Mouse (Mus musculus) limb, embryonic 15.5 days (tissue): Measurements from ENCODE around the gene Mphosph9. TPM values are rescaled to one million over a fixed set of nuclear protein-coding genes. Genes with fewer than 3 reads are reported as not detected.

Experiments used
- ATAC-seq: fragments of 200-750 bp; cut with Nextera tagmentation; 2 replicates; pipeline ENCODE4 v1.8.0; 2017; ENCODE audit warnings: low read depth, moderate TSS enrichment; ENCODE audit not compliant: insufficient number of reproducible peaks, low FRiP score, low TSS enrichment
- H3K27ac ChIP-seq: fragments of 300-500 bp; sonication (generic); 2 replicates; pipeline ENCODE4 v1.5.1; 2015; ENCODE audit warnings: moderate library complexity, mild to moderate bottlenecking, inconsistent platforms
- H3K27me3 ChIP-seq: fragments of 300-500 bp; sonication (generic); 2 replicates; pipeline ENCODE4 v1.6.1; 2015; ENCODE audit warnings: inconsistent platforms
- H3K36me3 ChIP-seq: fragments of 300-500 bp; sonication (generic); 2 replicates; pipeline ENCODE4 v1.6.1; 2015; ENCODE audit warnings: inconsistent platforms
- H3K4me1 ChIP-seq: fragments of 300-500 bp; sonication (generic); 2 replicates; pipeline ENCODE4 v1.6.1; 2015; ENCODE audit warnings: inconsistent platforms
- H3K4me2 ChIP-seq: fragments of 300-500 bp; sonication (generic); 2 replicates; pipeline ENCODE4 v1.6.1; 2015; ENCODE audit warnings: mild to moderate bottlenecking, inconsistent platforms
- H3K4me3 ChIP-seq: fragments of 300-500 bp; sonication (generic); 2 replicates; pipeline ENCODE4 v1.5.1; 2015; ENCODE audit warnings: mild to moderate bottlenecking, inconsistent platforms
- H3K9ac ChIP-seq: fragments of 300-500 bp; sonication (generic); 2 replicates; pipeline ENCODE4 v1.6.1; 2015; ENCODE audit warnings: inconsistent platforms
- H3K9me3 ChIP-seq: fragments of 300-500 bp; sonication (generic); 2 replicates; pipeline ENCODE4 v1.6.1; 2016; ENCODE audit warnings: inconsistent platforms
- WGBS: fragments of 180-500 bp; shearing (Covaris S2); methylation state at CpG from one replicate; pipeline ENCODE4 v1.1.7; 2015; 5-methylcytosine and 5-hydroxymethylcytosine counted together
- polyA plus RNA-seq: library from polyadenylated mRNA; unstranded; fragments of >200 nt; fragmentation: Nextera tagmentation; extraction: Ambion mirVana; gene quantifications from 2 replicates; pipeline ENCODE4 v1.2.1, GENCODE M21; 2015

Gene Mphosph9
- polyA plus RNA-seq, 1 experiment from 2014 or later, result 8.2 TPM

DNA sequence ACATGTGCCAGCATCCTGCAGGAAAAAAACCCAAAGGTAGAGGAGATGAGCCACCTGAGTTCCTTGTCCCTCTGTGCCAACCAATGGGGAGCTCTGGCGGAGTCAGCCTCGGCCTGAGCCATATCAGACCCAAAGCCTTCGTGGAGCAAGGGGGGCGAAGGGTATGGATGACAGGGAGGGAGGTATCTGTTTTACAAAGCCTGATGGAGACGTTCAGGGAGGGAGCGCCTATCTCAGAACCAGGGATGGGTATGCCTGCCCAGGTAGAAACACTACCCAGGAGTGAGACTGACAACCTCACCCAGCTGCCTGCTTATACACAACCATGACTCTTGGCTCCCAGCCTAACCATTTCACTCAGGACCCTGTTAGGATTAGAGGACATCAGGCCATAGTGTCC is 111.4 kb downstream of the Mphosph9 start:
- Histone ChIP-seq H3K27ac (no peak overlapping the region), H3K9ac (no peak overlapping the region), H3K9me3 (no peaks in the 10 kb centered on the region), H3K27me3 (no peaks in the 10 kb centered on the region), H3K4me2 (no peak overlapping the region), H3K4me1 (peaks cover 37% of the 10 kb centered on the region), H3K36me3 (0 out of 2 replicates have a peak, but pooled peaks cover 10% of the 10 kb centered on the region), H3K4me3 (no peak overlapping the region)
- ATAC-seq, result no peak
- 86% methylated on average over 6 of the region's 6 CpGs for WGBS

- no peak overlapping the region for H3K4me2 ChIP-seq
- peaks cover 29% of the 10 kb centered on the region for H3K4me1 ChIP-seq
- 0 out of 2 replicates have a peak overlapping the region, but pooled peaks have one; percentile 13 for H3K27ac ChIP-seq
- H3K9ac ChIP-seq, result no peak overlapping the region
- no peaks in the 10 kb centered on the region for H3K27me3 ChIP-seq
- WGBS, result 84% methylated on average over 10 of the region's 10 CpGs
- no peak overlapping the region for H3K4me3 ChIP-seq
- no peak for ATAC-seq
- H3K36me3 ChIP-seq, result 0 out of 2 replicates have a peak, but pooled peaks cover 10% of the 10 kb centered on the region
- H3K9me3 ChIP-seq, result no peaks in the 10 kb centered on the region
These were observed 112.1 kb downstream of the Mphosph9 start for GRCm38 (mm10) chr5:124215647-124216046.

DNA sequence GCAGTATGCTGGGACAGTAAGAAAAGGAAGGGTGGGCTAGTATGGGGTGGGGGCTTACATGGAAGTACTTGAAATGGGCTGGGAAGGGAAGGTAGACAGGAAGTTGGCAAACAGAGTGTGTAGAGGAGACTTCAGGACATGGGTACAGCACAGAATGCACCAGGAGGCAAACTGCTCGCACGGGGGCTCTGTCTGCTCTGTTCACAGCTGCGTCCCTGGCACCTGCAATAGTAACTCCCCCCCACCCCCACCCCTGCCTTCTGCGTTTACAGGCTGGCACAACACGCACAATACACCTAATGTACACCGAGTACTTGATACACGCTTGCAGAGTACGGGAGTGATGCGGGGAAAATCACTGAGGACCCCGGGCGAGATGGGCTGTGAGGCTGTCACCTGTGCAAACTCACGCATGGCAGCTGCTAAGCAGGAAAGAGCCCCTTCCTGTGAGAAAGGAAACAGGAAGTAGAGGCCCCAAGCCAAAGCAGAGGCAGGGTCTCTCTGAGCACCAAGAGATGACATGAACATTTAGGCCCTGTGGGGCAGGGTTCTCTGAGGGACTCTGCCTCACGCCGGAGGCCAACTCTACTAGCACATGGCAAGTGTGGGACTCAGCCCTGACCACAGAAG is 113.1 kb downstream of the Mphosph9 start:
- Histone ChIP-seq H3K9ac (no peak overlapping the region), H3K4me2 (no peak overlapping the region), H3K4me3 (no peak overlapping the region), H3K4me1 (peaks cover 29% of the 10 kb centered on the region), H3K27ac (peak overlapping the region; percentile 54; the same call in 1 of the 2 replicates), H3K27me3 (no peaks in the 10 kb centered on the region), H3K36me3 (0 out of 2 replicates have a peak, but pooled peaks cover 11% of the 10 kb centered on the region), H3K9me3 (no peaks in the 10 kb centered on the region)
- 80% methylated on average over 14 of the region's 14 CpGs for WGBS
- ATAC-seq, result no peak

DNA sequence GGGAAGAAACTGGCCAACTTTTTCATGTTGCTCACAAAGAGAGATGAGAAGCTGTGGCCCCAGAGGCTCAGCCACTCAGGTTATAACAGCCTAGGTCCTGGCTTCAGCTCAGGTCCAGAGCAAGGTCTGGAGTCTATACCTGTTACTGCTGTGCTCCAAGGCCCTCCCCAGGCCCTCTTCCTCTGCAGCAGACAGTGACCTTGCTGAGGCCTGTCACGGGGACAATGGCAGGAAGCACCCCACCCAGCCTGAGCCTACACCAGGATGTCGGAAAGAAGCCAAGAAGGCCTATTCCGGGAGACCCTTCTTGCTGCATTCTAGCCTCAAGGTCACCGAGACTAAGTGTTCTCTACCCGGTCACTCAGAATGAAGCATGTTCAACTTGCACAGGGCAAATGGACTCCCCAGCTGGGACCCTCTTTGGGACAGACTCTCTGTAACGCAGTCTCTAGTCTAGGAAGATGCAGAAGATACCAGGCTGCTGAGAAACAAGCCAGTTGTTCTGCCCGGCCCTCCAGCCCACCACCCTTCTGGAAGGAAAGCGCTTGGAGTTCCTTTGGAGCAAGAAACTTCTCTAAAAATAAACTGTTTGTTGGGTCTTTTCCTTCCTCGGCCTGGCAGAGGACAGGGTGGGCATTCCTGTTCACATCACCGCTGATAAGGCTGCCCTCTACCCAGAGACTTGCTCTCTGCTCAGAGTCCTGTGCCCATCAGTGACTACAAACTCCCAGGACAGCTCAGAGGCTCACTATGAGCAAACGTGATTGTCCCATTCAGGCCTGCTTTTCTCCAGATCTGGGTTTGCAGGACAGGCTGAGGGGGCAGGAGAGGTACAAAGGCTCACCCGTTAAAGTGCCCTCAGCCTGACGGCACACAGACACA is 113.9 kb downstream of the Mphosph9 start:
- Histone ChIP-seq H3K4me1 (peaks cover 22% of the 10 kb centered on the region; the same call in 1 of the 2 replicates), H3K27me3 (no peaks in the 10 kb centered on the region), H3K36me3 (0 out of 2 replicates have a peak, but pooled peaks cover 13% of the 10 kb centered on the region), H3K4me3 (no peak overlapping the region), H3K9me3 (no peaks in the 10 kb centered on the region), H3K27ac (peak overlapping the region; percentile 54), H3K4me2 (no peak overlapping the region), H3K9ac (no peak overlapping the region)
- 81% methylated on average over 13 of the region's 13 CpGs for WGBS
- ATAC-seq, result no peak

DNA sequence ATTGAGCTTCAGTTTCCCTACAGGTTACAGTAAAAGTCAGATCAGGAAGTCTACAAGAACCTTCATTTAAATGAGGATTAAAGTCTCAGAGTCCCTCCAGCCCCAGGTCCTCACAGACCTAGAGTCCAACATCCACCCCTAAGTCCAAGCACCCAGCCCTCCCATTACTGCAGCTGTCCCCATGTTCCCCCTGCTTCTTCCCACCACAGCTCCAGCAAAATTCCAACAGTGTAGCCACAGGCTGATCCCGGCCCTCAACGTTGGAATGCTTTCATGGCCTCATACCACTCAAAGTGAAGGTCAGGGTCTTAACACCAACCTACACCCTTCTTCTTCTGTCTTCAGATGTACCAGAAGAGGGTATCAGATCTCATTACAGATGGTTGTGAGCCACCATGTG is 116.1 kb downstream of the Mphosph9 start:
- 0 out of 2 replicates have a peak overlapping the region, but pooled peaks have one; percentile 57 for H3K27ac ChIP-seq
- H3K4me1 ChIP-seq, result peaks cover 19% of the 10 kb centered on the region
- H3K4me2 ChIP-seq, result no peak overlapping the region
- H3K36me3 ChIP-seq, result 0 out of 2 replicates have a peak, but pooled peaks cover 13% of the 10 kb centered on the region
- no peak overlapping the region for H3K9ac ChIP-seq
- H3K27me3 ChIP-seq, result no peaks in the 10 kb centered on the region
- 81% methylated on average over 2 of the region's 2 CpGs for WGBS
- no peak for ATAC-seq
- H3K4me3 ChIP-seq, result no peak overlapping the region
- H3K9me3 ChIP-seq, result no peaks in the 10 kb centered on the region

DNA sequence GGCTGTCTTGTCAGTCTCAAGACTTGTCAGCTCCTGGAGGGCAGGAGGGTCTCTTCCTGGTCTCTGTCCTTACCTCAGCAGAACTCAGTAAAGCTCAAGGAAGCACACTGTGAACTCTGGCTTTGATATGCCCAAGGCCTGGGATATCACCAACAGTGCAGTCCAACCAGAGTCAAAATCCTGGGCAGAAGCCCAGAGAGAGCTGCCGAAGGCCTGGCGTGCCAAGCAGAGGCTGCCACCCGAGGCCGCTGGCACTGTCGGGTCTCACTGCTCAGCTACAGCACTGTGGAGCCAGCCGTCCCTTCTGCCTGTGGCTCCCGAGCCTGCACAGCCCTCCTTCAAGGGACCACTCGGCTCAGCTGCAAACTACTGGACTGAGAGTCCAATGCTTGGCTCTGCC is 116.5 kb downstream of the Mphosph9 start:
- Histone ChIP-seq H3K36me3 (0 out of 2 replicates have a peak, but pooled peaks cover 13% of the 10 kb centered on the region), H3K27ac (0 out of 2 replicates have a peak overlapping the region, but pooled peaks have one; percentile 57), H3K27me3 (no peaks in the 10 kb centered on the region), H3K9me3 (no peaks in the 10 kb centered on the region), H3K4me1 (peaks cover 24% of the 10 kb centered on the region), H3K4me3 (no peak overlapping the region), H3K4me2 (no peak overlapping the region), H3K9ac (no peak overlapping the region)
- WGBS, result 86% methylated on average over 8 of the region's 8 CpGs
- no peak for ATAC-seq

GRCm38 (mm10) chr5:124210281-124211016 is 117.3 kb downstream of the Mphosph9 start:
- ATAC-seq, result no peak
- H3K27ac ChIP-seq, result no peak overlapping the region
- H3K4me1 ChIP-seq, result peaks cover 32% of the 10 kb centered on the region
- H3K4me2 ChIP-seq, result no peak overlapping the region
- no peaks in the 10 kb centered on the region for H3K9me3 ChIP-seq
- H3K36me3 ChIP-seq, result 0 out of 2 replicates have a peak, but pooled peaks cover 10% of the 10 kb centered on the region
- H3K9ac ChIP-seq, result no peak overlapping the region
- H3K4me3 ChIP-seq, result no peak overlapping the region
- no peaks in the 10 kb centered on the region for H3K27me3 ChIP-seq
- 81% methylated on average over 18 of the region's 18 CpGs for WGBS

- Histone ChIP-seq H3K9ac (no peak overlapping the region), H3K36me3 (0 out of 2 replicates have a peak, but pooled peaks cover 7% of the 10 kb centered on the region), H3K9me3 (no peaks in the 10 kb centered on the region), H3K4me2 (no peak overlapping the region), H3K4me3 (no peak overlapping the region), H3K27ac (no peak overlapping the region), H3K4me1 (peaks cover 32% of the 10 kb centered on the region), H3K27me3 (no peaks in the 10 kb centered on the region)
- 52% methylated on average over 6 of the region's 6 CpGs for WGBS
- no peak for ATAC-seq
These were observed 117.9 kb downstream of the Mphosph9 start for GRCm38 (mm10) chr5:124209850-124210249.

DNA sequence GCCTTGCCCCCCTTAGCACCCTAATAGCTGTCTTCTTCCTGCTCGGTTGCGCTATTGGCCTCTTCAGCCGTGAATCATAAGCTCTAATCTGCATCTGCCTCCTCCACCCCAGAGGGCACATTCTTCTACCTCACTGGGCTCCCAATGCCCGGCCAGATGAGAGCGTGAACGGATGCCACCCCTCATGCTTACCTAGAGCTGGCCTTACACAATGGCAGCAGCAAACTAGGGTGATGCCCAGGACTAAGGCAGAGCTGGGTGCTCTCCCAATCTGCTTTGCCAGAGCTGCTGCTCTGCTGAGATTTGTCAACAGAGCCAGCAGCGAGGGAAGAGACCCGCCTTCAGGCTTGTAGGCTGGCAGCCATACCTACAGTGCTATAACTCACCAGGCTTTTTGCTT is 119.7 kb downstream of the Mphosph9 start:
- Histone ChIP-seq H3K36me3 (0 out of 2 replicates have a peak, but pooled peaks cover 4% of the 10 kb centered on the region), H3K9ac (no peak overlapping the region), H3K4me1 (peaks cover 29% of the 10 kb centered on the region), H3K4me3 (no peak overlapping the region), H3K4me2 (no peak overlapping the region), H3K27ac (0 out of 2 replicates have a peak overlapping the region, but pooled peaks have one; percentile 4), H3K27me3 (no peaks in the 10 kb centered on the region), H3K9me3 (no peaks in the 10 kb centered on the region)
- 63% methylated on average over 8 of the region's 8 CpGs for WGBS
- ATAC-seq, result no peak

- WGBS, result 29% methylated on average over 13 of the region's 13 CpGs
- H3K27ac ChIP-seq, result peak overlapping the region; percentile 55
These were observed 121.2 kb downstream of the Mphosph9 start for GRCm38 (mm10) chr5:124206481-124207038.

DNA sequence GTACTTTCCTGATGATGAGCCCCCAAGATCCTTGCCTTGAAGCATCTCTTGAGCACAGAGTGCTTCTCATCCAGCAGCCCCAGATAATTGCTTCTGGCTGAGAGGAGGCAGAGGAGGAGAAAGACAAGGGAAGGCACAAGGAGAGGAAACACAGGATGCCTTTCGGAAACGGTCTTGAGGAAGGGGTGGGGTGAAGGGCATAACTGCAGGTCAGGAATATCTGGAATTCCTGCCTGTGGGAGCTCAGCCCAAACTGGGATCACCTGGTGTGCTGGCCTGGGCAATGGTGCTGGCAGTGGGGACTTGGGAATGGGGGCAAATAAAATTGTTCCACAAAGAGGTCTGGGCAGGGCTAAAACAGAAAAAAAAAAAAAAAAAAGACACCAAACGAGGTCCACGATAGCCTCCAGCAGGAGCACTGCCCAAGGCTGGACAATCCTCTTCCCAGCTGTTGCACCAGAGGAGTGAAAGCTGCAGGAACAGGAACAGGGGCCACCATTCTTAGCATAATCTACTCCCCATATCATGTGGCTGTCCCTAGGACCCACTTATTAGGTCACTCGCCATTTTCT is 121.9 kb downstream of the Mphosph9 start:
- peaks cover 34% of the 10 kb centered on the region for H3K4me1 ChIP-seq
- no peak overlapping the region for H3K9ac ChIP-seq

More at GRCm38 (mm10) chr5:124206481-124207038, 121.2 kb downstream of the Mphosph9 start:
- Histone ChIP-seq H3K4me3 (no peak overlapping the region), H3K36me3 (0 out of 2 replicates have a peak, but pooled peaks cover 3% of the 10 kb centered on the region), H3K4me2 (no peak overlapping the region), H3K27me3 (no peaks in the 10 kb centered on the region), H3K9me3 (no peaks in the 10 kb centered on the region), H3K9ac (no peak overlapping the region), H3K4me1 (peaks cover 34% of the 10 kb centered on the region)
- peak; percentile 62 for ATAC-seq

More for the DNA sequence above, 121.9 kb downstream of the Mphosph9 start:
- Histone ChIP-seq H3K36me3 (0 out of 2 replicates have a peak, but pooled peaks cover 3% of the 10 kb centered on the region), H3K27me3 (no peaks in the 10 kb centered on the region), H3K4me2 (no peak overlapping the region), H3K4me3 (no peak overlapping the region), H3K9me3 (no peaks in the 10 kb centered on the region), H3K27ac (peak overlapping the region; percentile 55)
- WGBS, result 40% methylated on average over 5 of the region's 5 CpGs
- no peak for ATAC-seq
